Mouse (Mus musculus): ENCODE measurements around the gene Crxos. TPM values are rescaled to one million over a fixed set of nuclear protein-coding genes. Genes with fewer than 3 reads are reported as not detected.

The Crxos gene
- total RNA-seq, 2 experiments from 2014 or later, result not detected

GRCm38 (mm10) chr7:15920645-15921190 is 38.3 kb downstream of the Crxos start:
- peak in 1 of 2 experiments; percentile 75 for DNase-seq (ENCODE audit: low spot score in 2 of 2)

- DNase-seq (ENCODE audit: low spot score in 2 of 2), result peak in 1 of 2 experiments; percentile 55
Observed at GRCm38 (mm10) chr7:15921796-15922195, 39.4 kb downstream of the Crxos start.

- DNase-seq (ENCODE audit: low spot score in 2 of 2), result peak; percentile 90 to 95
Observed at GRCm38 (mm10) chr7:15922220-15922773, 39.9 kb downstream of the Crxos start, which contains the start of gene Selenow. Gene Selenow (minus strand): TSS chr7:15922402.

GRCm38 (mm10) chr7:15929910-15930309 is 47.5 kb downstream of the Crxos start:
- no peak for DNase-seq (ENCODE audit: low spot score in 2 of 2)

GRCm38 (mm10) chr7:15930543-15930942 is 48.1 kb downstream of the Crxos start:
- DNase-seq (ENCODE audit: low spot score in 2 of 2), result no peak

GRCm38 (mm10) chr7:15931635-15932034 is 49.2 kb downstream of the Crxos start:
- no peak for DNase-seq (ENCODE audit: low spot score in 2 of 2)

- peak; percentile 52 to 82 for DNase-seq (ENCODE audit: low spot score in 2 of 2)
Observed at GRCm38 (mm10) chr7:15933437-15934359, 51.3 kb downstream of the Crxos start.

- DNase-seq (ENCODE audit: low spot score in 2 of 2), result no peak
Observed at GRCm38 (mm10) chr7:15937491-15937890, 55.1 kb downstream of the Crxos start.

GRCm38 (mm10) chr7:15938621-15939020 is 56.2 kb downstream of the Crxos start:
- no peak for DNase-seq (ENCODE audit: low spot score in 2 of 2)

GRCm38 (mm10) chr7:15944311-15944710 is 61.9 kb downstream of the Crxos start:
- no peak for DNase-seq (ENCODE audit: low spot score in 2 of 2)

GRCm38 (mm10) chr7:15945211-15945610 is 62.8 kb downstream of the Crxos start:
- DNase-seq (ENCODE audit: low spot score in 2 of 2), result no peak

- peak; percentile 93 to 98 for DNase-seq (ENCODE audit: low spot score in 2 of 2)
Observed at GRCm38 (mm10) chr7:15945721-15946536, 63.5 kb downstream of the Crxos start, which contains the start of gene Nop53. Gene Nop53 (minus strand): TSS chr7:15946074.

- no peak for DNase-seq (ENCODE audit: low spot score in 2 of 2)
Observed at GRCm38 (mm10) chr7:15947653-15948260, 65.3 kb downstream of the Crxos start.

GRCm38 (mm10) chr7:15948381-15948941 is 66.0 kb downstream of the Crxos start:
- DNase-seq (ENCODE audit: low spot score in 2 of 2), result peak in 1 of 2 experiments; percentile 70

GRCm38 (mm10) chr7:15949216-15949790 is 66.9 kb downstream of the Crxos start:
- DNase-seq (ENCODE audit: low spot score in 2 of 2), result no peak

- DNase-seq (ENCODE audit: low spot score in 2 of 2), result no peak
Observed at GRCm38 (mm10) chr7:15950008-15950407, 67.6 kb downstream of the Crxos start.

GRCm38 (mm10) chr7:15952416-15952815 is 70.0 kb downstream of the Crxos start:
- DNase-seq (ENCODE audit: low spot score in 2 of 2), result no peak

All from layer of hippocampus, adult 18-20 months (tissue).